Mouse (Mus musculus): ENCODE data around the gene Lrig1.

DNA sequence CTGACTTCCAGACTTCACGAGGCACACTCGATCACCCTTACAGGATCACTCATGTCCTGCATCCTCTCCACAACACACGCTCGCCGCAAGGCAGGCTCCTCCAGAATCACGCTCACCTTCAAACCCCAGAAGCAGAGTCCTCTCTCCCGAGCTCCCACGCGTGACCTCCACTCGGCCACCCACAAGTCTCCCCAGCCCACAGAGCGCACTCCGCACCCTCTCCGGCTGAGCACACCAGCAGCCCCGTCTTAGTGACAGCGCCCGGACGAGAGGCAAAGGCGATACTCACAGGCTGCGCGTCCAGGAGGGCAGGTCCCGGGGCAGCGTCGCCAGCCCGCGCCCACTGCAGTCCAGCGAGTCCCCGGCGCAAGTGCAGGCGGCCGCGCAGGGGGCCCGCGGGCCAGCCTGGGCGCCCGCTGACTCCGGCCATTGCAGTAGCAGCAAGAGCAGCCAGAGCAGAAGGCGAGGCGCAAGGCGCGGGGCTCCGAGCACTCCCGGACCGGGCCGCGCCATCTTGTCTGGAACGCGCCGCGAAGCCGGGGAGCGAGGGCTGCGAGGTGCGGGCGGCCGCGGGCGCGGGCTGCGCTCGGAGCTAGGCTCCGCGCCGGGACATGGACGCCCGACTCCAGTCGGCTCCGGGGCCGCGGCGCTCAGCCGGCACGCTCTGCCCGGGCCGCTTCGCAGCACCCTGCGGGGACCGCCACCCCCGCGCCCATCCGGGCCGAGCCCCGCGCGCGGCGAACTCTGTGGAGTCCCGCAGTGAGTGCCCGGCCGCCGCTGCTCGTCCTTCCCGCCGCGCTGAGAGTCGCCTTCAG is 578 bp downstream of the Lrig1 start:
- TF ChIP-seq CTCF (IDR thresholded peaks at IDR 0.05; ENCODE audit: borderline replicate concordance, control insufficient read depth, extremely low read depth, insufficient read depth, low read length, poor library complexity) (no peak), POLR2A (IDR thresholded peaks at IDR 0.05; ENCODE audit: control insufficient read depth, extremely low read depth, insufficient read depth, low read length, poor library complexity) (no peak)

Measured in thymus, adult 2 months (tissue).